ENCODE assay signal across 15 mouse cellular contexts in genomic region chr1:170656518-170657227, GRCm38 (mm10). TPM values are rescaled to one million over a fixed set of nuclear protein-coding genes. Genes with fewer than 3 reads are reported as not detected.
DNase-seq lines count a peak whose midpoint lies in the region; ATAC-seq and TF ChIP-seq lines count a peak whose summit lies in the region.
"Had no signal": no experiment of that assay in that cellular context is flagged by ENCODE, and none has a peak within 500 bp of the region (broad histone marks: within the 10 kb centered on the region; RNA-seq: fewer than 3 reads in every experiment).

No protein-coding gene starts in this region.

- no peak overlapping the region for H3ac ChIP-seq in myocyte (ENCODE audit: control insufficient read depth, insufficient read length)

- no peak for TF ChIP-seq POLR2A in myocyte (IDR thresholded peaks at IDR 0.05; ENCODE audit: insufficient read length, low read depth)

- WGBS in hindbrain, embryonic 15.5 days, result 70% methylated on average over 11 of the region's 11 CpGs
- 74% methylated on average over 11 of the region's 11 CpGs for WGBS in hindbrain, embryonic 13.5 days
- WGBS in embryonic facial prominence, embryonic 10.5 days, result 79% methylated on average over 11 of the region's 11 CpGs
- WGBS in forebrain, postnatal 0 days, result 63% methylated on average over 11 of the region's 11 CpGs

- ATAC-seq in hindbrain, embryonic 15.5 days (ENCODE audit: low FRiP score, low read depth), result 0 out of 2 replicates have a peak, but pooled peaks have one; percentile 12
- ATAC-seq in hindbrain, embryonic 13.5 days (ENCODE audit: low FRiP score), result no peak
- peak; percentile 47 for ATAC-seq in forebrain, postnatal 0 days

- H3K9me3 ChIP-seq in hindbrain, embryonic 15.5 days, result no peaks in the 10 kb centered on the region
- H3K9me3 ChIP-seq in hindbrain, embryonic 13.5 days, result no peaks in the 10 kb centered on the region
- no peaks in the 10 kb centered on the region for H3K9me3 ChIP-seq in embryonic facial prominence, embryonic 10.5 days
- no peaks in the 10 kb centered on the region for H3K9me3 ChIP-seq in forebrain, postnatal 0 days (ENCODE audit: low read length)
- H3K9me3 ChIP-seq: midbrain, embryonic 13.5 days had no signal

- DNase-seq in embryonic facial prominence, embryonic 10.5 days (ENCODE audit: low spot score), result no peak
- DNase-seq in forebrain, postnatal 0 days, result peak; percentile 36
- no peak for DNase-seq in lung, postnatal 36 days
- DNase-seq in thymus, postnatal 10 days (ENCODE audit: low spot score in 2 of 2), result no peak
- DNase-seq: adrenal gland, postnatal 10 days; embryo, embryonic 11 days; heart, adult 11 months; lung, postnatal 4 days; thymus, adult 18-20 months had no signal

- H3K36me3 ChIP-seq in hindbrain, embryonic 15.5 days, result no peaks in the 10 kb centered on the region
- peaks cover 6% of the 10 kb centered on the region; the same call in 1 of the 2 replicates for H3K36me3 ChIP-seq in hindbrain, embryonic 13.5 days
- no peaks in the 10 kb centered on the region for H3K36me3 ChIP-seq in embryonic facial prominence, embryonic 10.5 days (replicated peaks)
- no peaks in the 10 kb centered on the region for H3K36me3 ChIP-seq in forebrain, postnatal 0 days (ENCODE audit: insufficient read depth)
- peaks cover 12% of the 10 kb centered on the region for H3K36me3 ChIP-seq in myocyte (ENCODE audit: control insufficient read depth, insufficient read depth)

- no peaks in the 10 kb centered on the region for H3K4me1 ChIP-seq in hindbrain, embryonic 15.5 days (replicated peaks)
- peaks cover 18% of the 10 kb centered on the region; the same call in 1 of the 2 replicates for H3K4me1 ChIP-seq in hindbrain, embryonic 13.5 days (replicated peaks)
- peaks cover 31% of the 10 kb centered on the region for H3K4me1 ChIP-seq in embryonic facial prominence, embryonic 10.5 days
- peaks cover 6% of the 10 kb centered on the region; the same call in 1 of the 2 replicates for H3K4me1 ChIP-seq in forebrain, postnatal 0 days (ENCODE audit: insufficient read depth)

- H3K27ac ChIP-seq in hindbrain, embryonic 15.5 days (replicated peaks), result no peak overlapping the region
- no peak overlapping the region for H3K27ac ChIP-seq in hindbrain, embryonic 13.5 days
- peak overlapping the region; percentile 69 for H3K27ac ChIP-seq in embryonic facial prominence, embryonic 10.5 days (replicated peaks)
- H3K27ac ChIP-seq in forebrain, postnatal 0 days (ENCODE audit: low read depth, low read length), result no peak overlapping the region
- H3K27ac ChIP-seq: left cerebral cortex, adult 2 months; midbrain, embryonic 13.5 days had no signal

- no peak overlapping the region for H3K9ac ChIP-seq in hindbrain, embryonic 15.5 days
- H3K9ac ChIP-seq in hindbrain, embryonic 13.5 days, result no peak overlapping the region
- H3K9ac ChIP-seq in forebrain, postnatal 0 days, result no peak overlapping the region
- H3K9ac ChIP-seq: midbrain, embryonic 13.5 days had no signal

- no peaks in the 10 kb centered on the region for H3K27me3 ChIP-seq in hindbrain, embryonic 15.5 days
- H3K27me3 ChIP-seq in hindbrain, embryonic 13.5 days, result no peaks in the 10 kb centered on the region
- no peaks in the 10 kb centered on the region for H3K27me3 ChIP-seq in embryonic facial prominence, embryonic 10.5 days (replicated peaks; ENCODE audit: low read depth, poor library complexity, severe bottlenecking)
- H3K27me3 ChIP-seq in forebrain, postnatal 0 days (ENCODE audit: insufficient read depth, low read length), result no peaks in the 10 kb centered on the region
- no peaks in the 10 kb centered on the region for H3K27me3 ChIP-seq in myocyte (ENCODE audit: control insufficient read depth, insufficient read depth, insufficient read length)
- H3K27me3 ChIP-seq: midbrain, embryonic 13.5 days had no signal

- H3K4me3 ChIP-seq in hindbrain, embryonic 15.5 days, result no peak overlapping the region
- no peak overlapping the region for H3K4me3 ChIP-seq in hindbrain, embryonic 13.5 days
- H3K4me3 ChIP-seq in embryonic facial prominence, embryonic 10.5 days, result no peak overlapping the region
- no peak overlapping the region for H3K4me3 ChIP-seq in forebrain, postnatal 0 days (ENCODE audit: low read depth, low read length)
- no peak overlapping the region for H3K4me3 ChIP-seq in myocyte
- H3K4me3 ChIP-seq: erythroblast, embryonic 14.5 days; left cerebral cortex, adult 2 months; midbrain, embryonic 13.5 days had no signal

- no peaks in the 10 kb centered on the region for H3K79me2 ChIP-seq in myocyte (ENCODE audit: control insufficient read depth, insufficient read depth)

- no peak for TF ChIP-seq CTCF in forebrain, postnatal 0 days (IDR thresholded peaks at IDR 0.05; ENCODE audit: low read depth)

- H3K4me2 ChIP-seq in hindbrain, embryonic 15.5 days, result no peak overlapping the region
- H3K4me2 ChIP-seq in hindbrain, embryonic 13.5 days, result no peak overlapping the region
- H3K4me2 ChIP-seq in forebrain, postnatal 0 days (ENCODE audit: low read depth), result no peak overlapping the region
- peak overlapping the region; percentile 48 for H3K4me2 ChIP-seq in myocyte (ENCODE audit: low read depth)
- H3K4me2 ChIP-seq: midbrain, embryonic 13.5 days had no signal

TF ChIP-seq in myocyte, 11 proteins besides CTCF, POLR2A, EP300 and RAD21:
- no peak for TF ChIP-seq SRF (IDR thresholded peaks at IDR 0.05; ENCODE audit: control insufficient read depth, insufficient read length, low read depth)
- peak; percentile 4 for TF ChIP-seq TCF12 (IDR thresholded peaks at IDR 0.05; ENCODE audit: insufficient read depth, poor library complexity, severe bottlenecking)
- TF ChIP-seq TCF3 (IDR thresholded peaks at IDR 0.05; ENCODE audit: insufficient read length, low read depth), result no peak
- peak in 2 of 3 experiments; percentile 48 to 65 for TF ChIP-seq MYOD1 (IDR thresholded peaks at IDR 0.05; ENCODE audit: control insufficient read depth in 1 of 3, insufficient read length in 2 of 3, low read depth in 2 of 3)
- TF ChIP-seq CEBPB (IDR thresholded peaks at IDR 0.05; ENCODE audit: insufficient read depth, poor library complexity, severe bottlenecking), result no peak
- no peak for TF ChIP-seq REST (IDR thresholded peaks at IDR 0.05; ENCODE audit: insufficient read depth, insufficient read length)
- no peak for TF ChIP-seq MAX (IDR thresholded peaks at IDR 0.05; ENCODE audit: low read depth)
- TF ChIP-seq MYOG (IDR thresholded peaks at IDR 0.05; ENCODE audit: control insufficient read depth in 1 of 3, insufficient read depth in 1 of 3, insufficient read length in 2 of 3, low read depth in 2 of 3), result no peak
- TF ChIP-seq POLR2AphosphoS2 (IDR thresholded peaks at IDR 0.05; ENCODE audit: insufficient read length, low read depth), result no peak

RNA-seq across cellular contexts. Expression of gene Olfml2b, which starts 12.3 kb away (rescaled TPM):
- 4.9 and 5.0 TPM in 2 replicates for polyA plus RNA-seq in hindbrain, embryonic 15.5 days (2015; fragmentation: Nextera tagmentation; extraction: Ambion mirVana)
- polyA plus RNA-seq in hindbrain, embryonic 13.5 days (2015; fragmentation: Nextera tagmentation; extraction: Ambion mirVana), result 5.2 and 6.1 TPM in 2 replicates
- polyA plus RNA-seq in embryonic facial prominence, embryonic 10.5 days (2016; fragmentation: Nextera tagmentation; extraction: Ambion mirVana), result 5.5 and 6.0 TPM in 2 replicates
- 11.6 and 13.1 TPM in 2 replicates for total RNA-seq in forebrain, postnatal 0 days (2014; rRNA removed)
- polyA plus RNA-seq in forebrain, postnatal 0 days (2015; fragmentation: Nextera tagmentation; extraction: Ambion mirVana), result 6.5 and 7.9 TPM in 2 replicates
- polyA plus RNA-seq in myocyte (2012; fragmentation: generic; extraction: Trizol), result 69.0 TPM
- polyA plus RNA-seq: erythroblast, embryonic 14.5 days had no signal
